Mouse (Mus musculus) thymus, adult 2 months (tissue): ENCODE results near the gene St6gal1.

Source experiments
- CTCF ChIP-seq: fragments of 200-500 bp; IDR thresholded peaks from 2 replicates; pipeline ENCODE4 v1.5.1; 2012; ENCODE audit warnings: mild to moderate bottlenecking, control low read depth, low read length, moderate library complexity, borderline replicate concordance; ENCODE audit not compliant: control insufficient read depth, poor library complexity, insufficient read depth; ENCODE audit errors: extremely low read depth
- POLR2A ChIP-seq: fragments of 200-500 bp; IDR thresholded peaks from 2 replicates; pipeline ENCODE4 v1.6.1; 2012; ENCODE audit warnings: mild to moderate bottlenecking, low read length, control low read depth, moderate library complexity; ENCODE audit not compliant: control insufficient read depth, poor library complexity, insufficient read depth; ENCODE audit errors: extremely low read depth

DNA sequence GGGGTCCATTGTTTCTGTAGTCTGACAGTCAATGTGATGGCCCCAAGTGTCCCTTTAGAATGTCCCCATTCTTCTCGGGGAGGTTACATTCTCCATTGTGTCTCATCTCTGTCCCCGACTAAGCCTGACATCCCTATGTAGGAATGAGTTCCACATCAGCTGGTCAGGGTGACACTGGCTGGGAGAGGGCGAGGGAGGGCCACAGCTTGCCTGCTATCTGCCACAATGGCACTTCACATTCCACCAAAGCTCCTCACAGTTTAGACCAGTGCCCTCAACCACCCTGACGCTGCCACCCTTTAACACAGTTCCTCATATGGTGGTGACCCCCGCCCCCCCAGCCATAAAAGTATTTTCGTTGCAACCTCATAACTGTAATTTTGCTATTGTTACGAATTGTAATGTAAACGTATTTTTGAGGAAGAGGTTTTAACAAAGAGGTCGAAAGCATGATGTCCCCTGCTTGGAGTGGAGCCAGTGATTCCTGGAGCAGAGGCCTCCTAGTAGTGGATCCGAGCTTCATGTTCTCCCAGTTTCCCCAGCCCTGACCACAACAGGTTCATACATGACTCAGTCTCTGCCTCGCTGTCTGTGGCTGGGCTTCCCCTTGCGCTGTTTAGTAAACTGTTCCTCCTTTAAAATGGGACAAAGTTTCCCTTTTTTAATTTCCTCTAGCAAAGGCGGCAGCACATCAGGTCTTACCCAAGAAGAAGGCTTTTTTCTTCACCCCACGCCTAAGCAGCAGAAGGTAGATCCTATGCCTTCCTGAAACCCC is 47.4 kb downstream of the St6gal1 start:
- TF ChIP-seq CTCF, result no peak
- TF ChIP-seq POLR2A, result no peak
